Mouse (Mus musculus) kidney, adult 18-20 months (tissue): ENCODE results near the gene Arg2.

Experiments
- DNase-seq: peaks from one replicate; pipeline ENCODE4 v3.0.0; 2021

Gene Arg2

DNA sequence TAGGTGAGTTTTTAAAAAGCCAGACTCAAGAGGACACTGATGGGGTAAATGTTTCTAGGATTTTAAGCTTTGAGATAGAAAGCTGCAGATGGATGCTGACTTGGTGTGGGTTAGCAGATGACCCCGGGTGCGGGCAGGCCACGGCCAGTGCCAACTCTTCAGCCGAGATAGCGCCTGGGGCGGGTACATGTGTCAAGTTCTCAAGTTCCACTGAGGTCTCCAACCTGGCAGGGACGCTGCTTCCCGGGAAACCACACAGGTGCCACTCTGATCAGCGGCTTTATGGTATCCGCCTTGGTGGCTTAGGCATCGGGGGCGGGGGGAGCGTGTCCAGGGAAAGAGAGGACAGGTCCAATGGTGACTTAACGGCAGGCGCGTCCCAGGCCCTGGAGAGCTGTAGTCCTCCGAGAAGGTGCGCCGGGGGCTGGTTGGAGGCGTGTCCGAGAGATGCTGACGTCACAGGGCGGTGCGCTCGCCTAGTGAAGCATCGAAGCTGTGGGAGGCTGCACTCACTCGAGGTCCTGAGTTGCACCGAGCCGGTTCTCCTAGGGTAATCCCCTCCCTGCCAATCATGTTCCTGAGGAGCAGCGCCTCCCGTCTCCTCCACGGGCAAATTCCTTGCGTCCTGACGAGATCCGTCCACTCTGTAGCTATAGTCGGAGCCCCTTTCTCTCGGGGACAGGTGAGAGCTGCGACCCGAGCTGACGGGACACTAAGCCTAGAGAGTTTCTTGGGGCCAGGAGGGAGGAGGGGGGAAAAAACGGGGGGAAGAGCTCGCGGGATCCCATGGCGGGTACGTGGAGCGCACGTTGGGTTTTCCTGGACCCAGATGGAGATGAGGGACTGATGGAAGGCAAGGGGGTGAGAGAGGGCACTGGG is at the start of gene Arg2:
TSS of gene Arg2 (plus strand) at position 479 of the 879 bp plus-strand sequence.
- peak; percentile 86 for DNase-seq

DNA sequence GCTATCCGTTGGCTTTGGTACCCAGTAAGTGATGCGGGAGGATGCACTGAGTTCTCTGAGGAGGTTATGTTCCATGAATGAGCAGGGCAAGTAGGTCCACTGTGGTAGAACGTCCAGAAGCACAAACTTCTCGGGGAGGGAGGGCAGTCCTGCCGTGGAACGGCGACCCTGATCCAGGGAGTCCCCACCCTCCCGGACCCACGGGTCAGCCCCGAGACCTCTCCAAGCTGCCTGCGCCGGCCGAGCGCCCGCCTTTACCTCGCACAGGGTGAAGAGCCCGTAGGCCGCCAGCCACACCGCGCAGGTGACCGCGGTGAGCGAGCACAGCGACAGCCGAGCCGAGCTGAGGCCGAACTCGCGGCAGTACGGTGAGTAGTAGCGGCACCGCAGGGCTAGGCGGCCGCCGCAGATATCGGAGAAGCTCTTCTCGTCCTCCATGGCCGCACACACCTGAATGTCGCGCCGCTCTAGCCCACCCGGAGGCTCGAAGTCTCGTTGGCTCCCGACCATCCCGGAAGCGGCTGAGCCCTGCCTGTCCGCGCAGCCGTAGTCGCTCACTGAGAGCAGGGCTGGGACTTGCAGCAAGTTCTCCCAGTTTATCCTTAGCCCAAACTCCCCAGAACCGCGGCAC is 41.3 kb upstream of the Arg2 start, which contains the start of gene Pigh:
TSS of gene Pigh (minus strand) at position 470 of the 631 bp plus-strand sequence.
- peak; percentile 85 for DNase-seq

DNA sequence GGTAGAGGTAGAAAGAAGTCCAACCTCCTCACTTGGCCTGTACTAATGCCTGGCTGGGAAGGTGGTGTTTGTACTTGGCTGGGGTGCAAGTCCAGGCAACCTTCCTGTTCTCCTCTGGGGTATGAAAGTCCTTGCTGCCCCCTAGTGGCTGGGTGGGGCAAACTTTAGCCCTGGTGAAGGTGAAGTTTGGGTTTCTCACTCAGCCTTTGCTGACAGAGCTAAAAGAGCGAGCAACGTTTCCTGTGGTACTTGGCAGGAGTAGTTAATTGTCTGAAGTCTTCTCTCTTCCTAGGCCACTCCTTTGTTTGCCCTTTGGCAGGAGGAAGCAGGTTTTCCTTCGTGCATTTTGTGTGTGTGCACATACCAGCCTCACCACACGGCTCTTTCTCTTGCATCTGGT is 38.0 kb upstream of the Arg2 start:
- peak; percentile 78 for DNase-seq

DNA sequence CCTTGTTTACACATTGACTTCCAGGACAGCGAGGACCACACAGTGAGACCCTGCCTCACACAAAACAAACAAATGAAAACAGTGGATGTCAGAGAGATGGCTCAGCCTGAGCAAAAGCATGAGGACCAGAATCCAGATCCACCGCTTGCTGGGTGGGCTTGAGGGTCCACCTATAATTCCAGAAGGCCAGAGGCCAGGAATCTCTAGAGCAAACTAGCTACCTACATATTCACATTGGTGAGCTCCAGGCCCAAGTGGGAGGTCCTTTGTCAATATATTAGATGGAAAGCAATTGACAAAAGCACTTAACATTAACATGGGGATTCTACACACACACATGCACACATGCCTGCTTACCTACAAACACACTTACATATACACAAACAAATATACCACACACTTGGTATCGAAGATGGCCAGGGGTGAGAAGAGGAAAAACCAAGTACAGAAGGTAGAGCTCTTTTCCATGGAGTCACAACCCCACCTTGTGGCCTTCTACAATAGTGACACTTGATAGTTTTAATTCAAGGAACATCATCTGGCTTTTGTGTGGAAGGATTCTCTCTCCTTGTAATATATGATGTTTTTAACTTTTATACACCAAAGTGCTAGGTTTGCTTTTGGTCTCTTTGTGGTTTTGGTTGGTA is 33.3 kb upstream of the Arg2 start:
- DNase-seq = no peak

- peak; percentile 63 for DNase-seq
These were observed 26.8 kb upstream of the Arg2 start for GRCm38 (mm10) chr12:79103773-79104172.

GRCm38 (mm10) chr12:79104544-79104943 is 26.0 kb upstream of the Arg2 start:
- DNase-seq = no peak

DNA sequence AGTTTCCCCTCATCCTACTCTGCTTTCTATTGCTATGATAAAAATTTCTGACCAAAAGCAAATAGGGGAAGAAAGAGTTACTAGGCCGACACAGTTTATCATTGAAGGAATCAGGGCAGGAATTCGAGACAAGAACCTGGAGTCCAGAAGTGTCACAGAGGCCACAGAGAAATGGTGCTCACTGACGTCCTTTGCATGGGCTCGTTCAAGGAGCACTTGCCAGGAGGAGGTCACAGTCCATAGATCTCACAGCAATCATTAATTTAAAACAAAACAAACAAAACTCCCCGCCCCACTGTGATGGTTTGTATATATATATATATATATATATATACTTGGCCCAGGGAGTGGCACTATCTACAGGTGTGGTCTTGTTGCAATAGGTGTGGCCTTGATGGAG is 25.3 kb upstream of the Arg2 start:
- no peak for DNase-seq

GRCm38 (mm10) chr12:79118991-79119390 is 11.6 kb upstream of the Arg2 start:
- no peak for DNase-seq

GRCm38 (mm10) chr12:79122820-79123219 is 7.8 kb upstream of the Arg2 start:
- no peak for DNase-seq

DNA sequence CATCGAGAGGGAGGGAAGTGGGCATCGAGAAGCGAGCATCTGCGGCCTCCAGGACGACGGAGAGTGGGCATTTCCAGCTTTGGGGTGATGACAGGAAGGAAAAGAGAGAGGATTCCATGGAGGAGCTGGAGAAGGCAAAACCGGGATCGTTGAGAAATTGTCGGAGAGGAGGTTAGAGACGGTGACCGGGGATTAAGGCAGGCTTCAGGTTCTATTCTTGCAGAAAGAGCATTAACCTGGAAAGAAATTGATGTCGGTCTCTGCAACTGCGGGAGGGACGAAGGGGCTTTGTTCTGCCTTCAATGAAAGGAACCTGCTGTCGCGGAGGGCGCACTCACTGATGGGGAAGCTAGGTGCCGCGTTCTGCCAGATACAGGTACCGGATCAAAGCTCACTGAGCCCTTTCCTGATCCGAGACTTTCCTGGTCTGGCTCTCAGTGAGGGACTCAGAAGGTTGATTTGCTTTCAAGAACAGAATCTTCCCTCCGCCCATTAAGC is 650 bp downstream of the Arg2 start:
- no peak for DNase-seq

- DNase-seq = no peak
These were observed 1.3 kb downstream of the Arg2 start for GRCm38 (mm10) chr12:79131706-79132460.

- no peak for DNase-seq
These were observed 4.1 kb downstream of the Arg2 start for GRCm38 (mm10) chr12:79134676-79135075.

GRCm38 (mm10) chr12:79135105-79135504 is 4.5 kb downstream of the Arg2 start:
- DNase-seq = peak; percentile 20

DNA sequence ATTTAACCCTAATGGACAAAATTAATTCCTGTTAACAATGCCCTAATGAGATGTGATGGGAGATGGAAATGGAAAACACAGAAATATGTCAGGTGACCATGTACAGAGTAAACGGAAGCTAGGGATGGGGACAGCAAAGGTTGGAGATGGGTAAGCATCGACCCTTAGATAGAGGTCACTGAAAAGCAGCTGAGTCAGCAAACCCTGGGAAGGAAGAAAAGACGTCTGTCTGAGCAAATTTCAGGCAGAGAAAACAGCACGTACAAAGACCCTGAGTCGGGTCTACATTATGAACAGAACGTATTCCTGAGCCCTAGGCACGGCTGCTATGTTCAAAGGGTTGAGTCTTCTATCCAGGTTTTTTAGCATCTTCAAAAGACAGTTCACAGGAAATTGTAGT is 6.4 kb downstream of the Arg2 start:
- DNase-seq = no peak

- DNase-seq = no peak
These were observed 8.4 kb downstream of the Arg2 start for GRCm38 (mm10) chr12:79138999-79139398.

DNA sequence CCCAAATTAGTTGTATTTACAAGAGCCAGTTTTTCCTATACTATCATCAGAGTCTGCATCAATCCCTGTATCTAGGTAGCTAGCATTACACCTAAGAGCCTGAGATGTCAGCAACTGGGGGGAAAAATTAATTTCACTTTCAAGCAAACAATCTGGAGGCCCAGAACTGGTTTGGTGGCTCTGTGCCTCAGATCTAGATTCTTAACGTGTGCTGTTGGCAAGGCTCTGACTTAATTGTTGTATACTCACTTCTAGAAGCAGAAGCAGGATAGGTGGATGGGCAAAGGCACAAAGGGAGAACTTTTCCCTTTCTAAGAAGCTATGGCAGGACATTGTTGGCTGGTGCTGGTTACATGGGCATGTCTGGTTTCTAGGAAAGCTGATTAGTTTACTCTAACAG is 8.8 kb downstream of the Arg2 start:
- DNase-seq = no peak

DNA sequence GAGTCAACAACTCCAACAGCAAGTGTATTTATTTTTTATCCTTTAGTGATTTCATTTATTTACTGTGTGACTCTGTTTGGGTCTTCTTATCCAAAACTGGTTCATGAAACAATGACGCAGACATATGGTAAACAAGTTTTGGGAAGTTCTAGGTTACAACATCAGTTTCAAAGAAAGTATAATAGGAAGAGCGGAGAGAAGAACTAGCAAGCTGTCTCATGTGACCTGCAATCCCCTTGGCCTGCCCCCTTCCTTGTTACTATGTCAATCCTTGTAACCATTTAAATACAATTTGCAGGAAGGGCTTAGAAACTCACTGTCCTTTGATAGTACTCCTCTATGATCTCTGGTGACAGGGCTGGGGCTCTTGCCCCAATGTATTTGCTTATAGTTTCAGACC is 10.2 kb downstream of the Arg2 start:
- DNase-seq = no peak

- DNase-seq = no peak
These were observed 10.8 kb downstream of the Arg2 start for GRCm38 (mm10) chr12:79141384-79141783.

DNA sequence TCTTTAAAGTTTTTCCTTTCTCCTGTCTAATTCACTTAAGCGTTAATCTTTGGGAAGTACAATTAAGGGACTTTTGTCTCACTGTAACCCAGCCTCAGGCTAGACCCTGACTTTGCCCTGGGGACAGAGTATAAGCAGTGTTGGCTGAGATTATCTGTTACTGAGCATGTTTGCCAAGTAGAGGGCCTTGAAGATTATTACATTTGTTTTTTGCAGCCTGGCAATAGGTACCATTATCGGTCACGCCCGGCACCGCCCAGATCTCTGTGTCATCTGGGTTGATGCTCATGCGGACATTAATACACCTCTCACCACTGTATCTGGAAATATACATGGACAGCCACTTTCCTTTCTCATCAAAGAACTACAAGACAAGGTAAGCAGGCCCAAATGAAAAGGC is 19.1 kb downstream of the Arg2 start:
- DNase-seq = no peak

DNA sequence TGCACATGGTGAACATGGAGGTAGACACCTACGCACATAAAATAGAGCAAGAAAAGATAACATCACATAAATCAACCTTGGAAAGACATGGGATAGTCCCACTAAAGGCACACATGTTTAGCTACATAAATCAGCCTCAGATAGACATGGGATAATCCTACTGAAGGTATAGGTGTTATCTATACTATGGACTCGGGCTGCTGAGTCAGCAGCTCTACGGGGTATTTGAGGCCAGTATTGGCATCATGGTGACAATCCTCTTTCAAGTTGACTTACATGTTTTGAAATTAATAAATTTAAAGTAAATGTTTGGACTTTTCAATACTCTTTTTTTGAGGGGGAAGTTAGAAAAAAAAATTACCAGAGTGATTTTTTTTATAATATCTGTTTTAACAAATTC is 32.3 kb downstream of the Arg2 start:
- DNase-seq = no peak

GRCm38 (mm10) chr12:79169173-79169572 is 38.6 kb downstream of the Arg2 start:
- no peak for DNase-seq

GRCm38 (mm10) chr12:79170421-79170820 is 39.8 kb downstream of the Arg2 start:
- DNase-seq = no peak
